Mouse (Mus musculus): ENCODE results near the gene Dlgap4. TPM values are rescaled to one million over a fixed set of nuclear protein-coding genes. Genes with fewer than 3 reads are reported as not detected.
A peak's percentile ranks its signal among the peaks of the same experiment; 100 is the strongest.

Dlgap4 gene
- total and polyA plus RNA-seq, 2 experiments from 2014 or later = 166 to 173 TPM

DNA sequence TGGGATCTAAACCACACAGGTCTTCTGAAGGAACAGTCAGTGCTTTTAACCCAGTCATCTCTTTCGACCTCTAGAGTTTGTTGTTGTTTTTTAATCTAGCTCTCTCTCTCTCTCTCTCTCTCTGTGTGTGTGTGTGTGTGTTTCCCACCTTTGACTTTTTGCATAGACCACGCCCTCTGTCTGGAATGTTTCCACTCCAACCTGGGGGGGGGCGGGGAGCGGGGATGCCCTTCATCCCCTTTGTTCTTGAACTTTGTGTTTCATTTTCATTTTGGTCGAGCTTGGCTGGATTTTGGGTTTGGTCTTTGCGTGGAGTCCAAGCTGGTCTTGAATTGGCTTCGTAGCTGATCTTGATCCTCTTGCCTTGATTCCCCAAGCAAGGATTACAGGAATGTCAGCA is 10.9 kb upstream of the Dlgap4 start:
- no peaks in the 10 kb centered on the region for H3K27me3 ChIP-seq (ENCODE audit: insufficient read depth, low read length)
- H3K9me3 ChIP-seq (ENCODE audit: low read length) = no peaks in the 10 kb centered on the region
- ATAC-seq (no peak), DNase-seq (ENCODE audit: low spot score) (no peak)
- H3K36me3 ChIP-seq (ENCODE audit: insufficient read depth, low read length) = no peaks in the 10 kb centered on the region
- H3K4me1 ChIP-seq (ENCODE audit: insufficient read depth, low read length) = no peaks in the 10 kb centered on the region
- no peak for TF ChIP-seq CTCF (IDR thresholded peaks at IDR 0.05; ENCODE audit: low read depth)
- H3K4me3 ChIP-seq (ENCODE audit: low read length) = no peak overlapping the region
- no peak overlapping the region for H3K4me2 ChIP-seq (ENCODE audit: low read depth, low read length)
- H3K27ac ChIP-seq = no peak overlapping the region
- 84% methylated on average over 7 of the region's 7 CpGs for WGBS
- H3K9ac ChIP-seq (replicated peaks; ENCODE audit: low read length) = no peak overlapping the region

DNA sequence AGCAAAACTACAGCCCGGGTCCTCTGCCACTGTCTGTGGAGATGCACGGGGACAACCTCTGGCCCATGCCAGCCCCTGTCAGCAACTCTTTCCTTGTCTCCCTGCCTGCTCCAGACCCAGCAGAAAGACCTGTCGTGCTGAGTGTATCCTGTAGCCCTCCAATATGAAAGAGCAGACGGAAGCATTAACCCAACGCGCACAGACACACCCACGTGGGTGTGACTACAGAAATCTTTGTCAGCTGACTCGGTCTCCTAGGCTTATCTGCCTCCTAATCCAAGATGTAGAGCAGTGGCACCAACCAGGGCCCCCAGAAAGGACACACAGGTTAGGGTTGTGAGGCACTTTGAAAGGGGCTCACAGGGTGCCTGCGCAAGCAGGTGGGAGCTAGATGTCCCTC is 9.8 kb upstream of the Dlgap4 start:
- Histone ChIP-seq H3K4me1 (ENCODE audit: insufficient read depth, low read length) (no peaks in the 10 kb centered on the region), H3K36me3 (ENCODE audit: insufficient read depth, low read length) (no peaks in the 10 kb centered on the region), H3K4me2 (ENCODE audit: low read depth, low read length) (no peak overlapping the region), H3K9ac (replicated peaks; ENCODE audit: low read length) (no peak overlapping the region), H3K27ac (no peak overlapping the region), H3K27me3 (ENCODE audit: insufficient read depth, low read length) (no peaks in the 10 kb centered on the region), H3K4me3 (ENCODE audit: low read length) (no peak overlapping the region), H3K9me3 (ENCODE audit: low read length) (no peaks in the 10 kb centered on the region)
- WGBS = 82% methylated on average over 9 of the region's 9 CpGs
- ATAC-seq = no peak
- no peak for TF ChIP-seq CTCF (IDR thresholded peaks at IDR 0.05; ENCODE audit: low read depth)
- DNase-seq (ENCODE audit: low spot score) = no peak

DNA sequence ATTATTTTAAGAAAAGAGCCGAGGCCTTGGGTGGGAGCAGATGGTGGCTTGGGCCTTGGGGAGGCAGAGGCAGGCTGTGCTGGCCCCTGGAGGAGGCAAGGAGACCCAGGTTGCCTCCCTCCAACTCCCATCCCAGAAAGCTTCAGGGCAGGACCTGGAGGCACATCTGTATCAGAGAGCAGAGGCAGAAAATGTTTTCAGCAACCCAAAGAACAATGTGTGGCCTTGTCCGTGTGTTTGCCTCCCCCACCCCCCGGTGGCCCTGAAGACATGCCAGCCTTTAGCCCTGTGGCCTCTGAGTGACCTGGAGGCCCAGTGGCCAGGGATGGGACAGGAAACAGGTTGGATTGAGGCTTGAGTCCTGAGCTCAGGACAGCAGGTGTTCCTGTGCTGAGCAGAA is 8.4 kb upstream of the Dlgap4 start:
- Histone ChIP-seq H3K9me3 (ENCODE audit: low read length) (no peaks in the 10 kb centered on the region), H3K36me3 (ENCODE audit: insufficient read depth, low read length) (no peaks in the 10 kb centered on the region), H3K27ac (no peak overlapping the region), H3K27me3 (ENCODE audit: insufficient read depth, low read length) (no peaks in the 10 kb centered on the region), H3K4me2 (ENCODE audit: low read depth, low read length) (no peak overlapping the region), H3K9ac (replicated peaks; ENCODE audit: low read length) (no peak overlapping the region), H3K4me3 (ENCODE audit: low read length) (no peak overlapping the region), H3K4me1 (ENCODE audit: insufficient read depth, low read length) (no peaks in the 10 kb centered on the region)
- 64% methylated on average over 3 of the region's 3 CpGs for WGBS
- ATAC-seq (no peak), DNase-seq (ENCODE audit: low spot score) (no peak)
- TF ChIP-seq CTCF (IDR thresholded peaks at IDR 0.05; ENCODE audit: low read depth) = no peak

GRCm38 (mm10) chr2:156605971-156606370 is 7.5 kb upstream of the Dlgap4 start:
- Histone ChIP-seq H3K9ac (replicated peaks; ENCODE audit: low read length) (no peak overlapping the region), H3K27ac (no peak overlapping the region), H3K4me3 (ENCODE audit: low read length) (no peak overlapping the region), H3K9me3 (ENCODE audit: low read length) (no peaks in the 10 kb centered on the region), H3K4me2 (ENCODE audit: low read depth, low read length) (no peak overlapping the region), H3K36me3 (ENCODE audit: insufficient read depth, low read length) (no peaks in the 10 kb centered on the region), H3K4me1 (ENCODE audit: insufficient read depth, low read length) (no peaks in the 10 kb centered on the region), H3K27me3 (ENCODE audit: insufficient read depth, low read length) (no peaks in the 10 kb centered on the region)
- ATAC-seq (no peak), DNase-seq (ENCODE audit: low spot score) (no peak)
- no peak for TF ChIP-seq CTCF (IDR thresholded peaks at IDR 0.05; ENCODE audit: low read depth)
- WGBS = 64% methylated on average over 5 of the region's 5 CpGs

DNA sequence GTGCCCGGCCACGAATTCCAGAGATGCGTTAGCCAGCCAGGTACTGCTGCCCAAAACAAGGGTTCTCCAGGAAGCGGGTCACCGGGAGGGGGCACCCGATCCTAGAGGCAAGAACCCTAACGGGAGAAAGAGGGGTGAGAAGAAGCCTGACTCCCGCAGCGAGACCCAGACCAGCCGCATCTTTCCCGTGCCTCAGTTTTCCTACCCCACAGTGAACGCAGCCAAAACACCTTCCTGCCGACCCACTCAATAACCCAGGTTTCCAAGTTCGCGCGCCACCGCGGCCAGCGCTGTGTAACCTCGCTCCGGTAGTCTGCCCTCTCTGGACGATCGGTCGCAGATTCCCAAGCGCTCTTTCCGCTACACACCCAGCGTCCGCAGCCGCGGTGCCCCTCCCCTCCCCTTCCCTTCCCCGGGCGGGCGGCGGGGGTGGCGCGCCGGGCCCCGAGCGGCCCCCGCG is 394 bp upstream of the Dlgap4 start:
- peak overlapping the region; percentile 89 for H3K4me2 ChIP-seq (ENCODE audit: low read depth, low read length)
- H3K27ac ChIP-seq = peak overlapping the region; percentile 78
- WGBS = under 1% methylated on average over 41 of the region's 41 CpGs
- H3K9me3 ChIP-seq (ENCODE audit: low read length) = no peaks in the 10 kb centered on the region
- H3K4me1 ChIP-seq (ENCODE audit: insufficient read depth, low read length) = peaks cover 12% of the 10 kb centered on the region; the same call in 1 of the 2 replicates
- peak overlapping the region; percentile 82 for H3K4me3 ChIP-seq (ENCODE audit: low read length)
- no peaks in the 10 kb centered on the region for H3K27me3 ChIP-seq (ENCODE audit: insufficient read depth, low read length)
- H3K36me3 ChIP-seq (ENCODE audit: insufficient read depth, low read length) = no peaks in the 10 kb centered on the region
- peak; percentile 61 for TF ChIP-seq CTCF (IDR thresholded peaks at IDR 0.05; ENCODE audit: low read depth)
- DNase-seq (ENCODE audit: low spot score) (peak; percentile 58), ATAC-seq (peak; percentile 28)
- peak overlapping the region; percentile 90 for H3K9ac ChIP-seq (replicated peaks; ENCODE audit: low read length)

- Histone ChIP-seq H3K9me3 (ENCODE audit: low read length) (no peaks in the 10 kb centered on the region), H3K4me3 (ENCODE audit: low read length) (peak overlapping the region; percentile 82), H3K27me3 (ENCODE audit: insufficient read depth, low read length) (no peaks in the 10 kb centered on the region), H3K27ac (peak overlapping the region; percentile 78), H3K4me2 (ENCODE audit: low read depth, low read length) (peak overlapping the region; percentile 89), H3K36me3 (ENCODE audit: insufficient read depth, low read length) (no peaks in the 10 kb centered on the region), H3K9ac (replicated peaks; ENCODE audit: low read length) (peak overlapping the region; percentile 90), H3K4me1 (ENCODE audit: insufficient read depth, low read length) (peaks cover 12% of the 10 kb centered on the region; the same call in 1 of the 2 replicates)
- DNase-seq (ENCODE audit: low spot score) (peak; percentile 40), ATAC-seq (peak; percentile 10)
- WGBS = 1% methylated on average over 16 of the region's 18 CpGs
- TF ChIP-seq CTCF (IDR thresholded peaks at IDR 0.05; ENCODE audit: low read depth) = no peak
Measured at GRCm38 (mm10) chr2:156614258-156614556, 702 bp downstream of the Dlgap4 start.

GRCm38 (mm10) chr2:156614661-156615654 is 1.5 kb downstream of the Dlgap4 start:
- WGBS = 5% methylated on average over 31 of the region's 31 CpGs
- Histone ChIP-seq H3K9ac (replicated peaks; ENCODE audit: low read length) (peak overlapping the region; percentile 90), H3K4me2 (ENCODE audit: low read depth, low read length) (peak overlapping the region; percentile 89), H3K4me1 (ENCODE audit: insufficient read depth, low read length) (peaks cover 12% of the 10 kb centered on the region; the same call in 1 of the 2 replicates), H3K9me3 (ENCODE audit: low read length) (no peaks in the 10 kb centered on the region), H3K4me3 (ENCODE audit: low read length) (peak overlapping the region; percentile 82), H3K27me3 (ENCODE audit: insufficient read depth, low read length) (no peaks in the 10 kb centered on the region), H3K36me3 (ENCODE audit: insufficient read depth, low read length) (no peaks in the 10 kb centered on the region), H3K27ac (0 out of 2 replicates have a peak overlapping the region, but pooled peaks have one; percentile 78)
- ATAC-seq (peak; percentile 38), DNase-seq (ENCODE audit: low spot score) (peak; percentile 8)
- TF ChIP-seq CTCF (IDR thresholded peaks at IDR 0.05; ENCODE audit: low read depth) = no peak
